23 mouse cellular contexts compared by ENCODE assay signal in the genomic region with DNA sequence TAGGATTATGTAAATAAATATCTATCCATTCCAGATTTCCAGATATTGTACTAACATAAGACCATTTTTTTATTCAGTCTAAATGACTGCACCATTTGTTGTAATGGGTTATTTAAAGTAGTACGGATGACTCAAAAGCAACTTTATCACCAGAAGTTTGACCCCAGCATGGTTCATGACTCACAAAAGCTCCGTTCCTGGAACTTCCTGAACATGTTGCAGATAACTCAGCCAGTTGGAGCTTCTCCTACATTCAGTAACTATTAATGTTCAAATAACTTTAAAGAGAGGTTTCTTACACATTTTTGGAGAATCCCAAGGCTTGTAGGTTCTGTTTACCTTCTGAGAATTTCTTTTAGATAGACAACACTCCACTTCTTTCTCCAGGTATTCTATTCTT.
DNase-seq lines count a peak whose midpoint lies in the region; ATAC-seq lines count a peak whose summit lies in the region.
"Had no signal": no experiment of that assay in that cellular context is flagged by ENCODE, and none has a peak within 500 bp of the region (broad histone marks: within the 10 kb centered on the region; RNA-seq: fewer than 3 reads in every experiment).

No protein-coding gene starts in this region.

- no peak overlapping the region for H3K9ac ChIP-seq in kidney, embryonic 16.5 days (replicated peaks; ENCODE audit: low read length)
- H3K9ac ChIP-seq: embryonic facial prominence, embryonic 13.5 days; forebrain, embryonic 12.5 days; heart, embryonic 15.5 days; hindbrain, embryonic 14.5 days; intestine, embryonic 15.5 days had no signal

- no peaks in the 10 kb centered on the region for H3K4me1 ChIP-seq in kidney, embryonic 16.5 days (ENCODE audit: insufficient read depth, low read length)
- H3K4me1 ChIP-seq: embryonic facial prominence, embryonic 13.5 days; forebrain, embryonic 12.5 days; heart, embryonic 15.5 days; hindbrain, embryonic 10.5 days; intestine, embryonic 15.5 days had no signal

- no peak overlapping the region for H3K4me3 ChIP-seq in kidney, embryonic 16.5 days (ENCODE audit: low read length)
- H3K4me3 ChIP-seq: embryonic facial prominence, embryonic 13.5 days; forebrain, embryonic 12.5 days; heart, embryonic 15.5 days; hindbrain, embryonic 10.5 days; intestine, embryonic 15.5 days had no signal

- H3K27ac ChIP-seq in kidney, embryonic 16.5 days (ENCODE audit: low read length), result no peak overlapping the region
- H3K27ac ChIP-seq: embryonic facial prominence, embryonic 13.5 days; forebrain, embryonic 12.5 days; heart, embryonic 15.5 days; hindbrain, embryonic 10.5 days; hindbrain, embryonic 14.5 days; intestine, embryonic 15.5 days had no signal

- H3K36me3 ChIP-seq in kidney, embryonic 16.5 days (ENCODE audit: insufficient read depth, low read length), result no peaks in the 10 kb centered on the region
- H3K36me3 ChIP-seq: embryonic facial prominence, embryonic 13.5 days; forebrain, embryonic 12.5 days; G1E; heart, embryonic 15.5 days; hindbrain, embryonic 10.5 days; intestine, embryonic 15.5 days had no signal

- no peak overlapping the region for H3K4me2 ChIP-seq in kidney, embryonic 16.5 days (replicated peaks; ENCODE audit: low read depth, low read length)
- H3K4me2 ChIP-seq: embryonic facial prominence, embryonic 13.5 days; forebrain, embryonic 12.5 days; heart, embryonic 11.5 days; heart, embryonic 15.5 days; hindbrain, embryonic 14.5 days; intestine, embryonic 15.5 days had no signal

- peak; percentile 4 for DNase-seq in adrenal gland, postnatal 14 days
- no peak for DNase-seq in adrenal gland, postnatal 10 days
- DNase-seq in kidney, adult 9 months, result peak; percentile 2
- peak; percentile 36 for DNase-seq in brain, adult 2 months (ENCODE audit: low read depth, low spot score)
- DNase-seq in embryo, embryonic 11 days, result no peak
- DNase-seq: B cell, adult 2 months; cerebellum, adult 11-12 months; cerebellum, adult 9-10 months; cerebellum, postnatal 25 days; gastrocnemius, postnatal 10 days; heart, adult 18-20 months; heart, postnatal 14 days had no signal

- ATAC-seq in kidney, embryonic 16.5 days (ENCODE audit: low FRiP score, low TSS enrichment), result no peak
- ATAC-seq: CD4-positive, CD25-positive, alpha-beta regulatory T cell, adult 4 months; forebrain, embryonic 16.5 days; intestine, embryonic 15.5 days had no signal

- 47% methylated on average over 2 of the region's 2 CpGs for WGBS in kidney, embryonic 16.5 days

- H3K9me3 ChIP-seq in kidney, embryonic 16.5 days (ENCODE audit: low read length), result no peaks in the 10 kb centered on the region
- H3K9me3 ChIP-seq: embryonic facial prominence, embryonic 13.5 days; forebrain, embryonic 12.5 days; heart, embryonic 15.5 days; hindbrain, embryonic 10.5 days; intestine, embryonic 15.5 days had no signal

- H3K27me3 ChIP-seq in kidney, embryonic 16.5 days (ENCODE audit: insufficient read depth, low read length), result no peaks in the 10 kb centered on the region
- H3K27me3 ChIP-seq: embryonic facial prominence, embryonic 13.5 days; forebrain, embryonic 12.5 days; heart, embryonic 15.5 days; intestine, embryonic 15.5 days had no signal

Comparison
In these comparisons a context has a peak if more than half of its experiments do, and no peak if none do; other contexts are left out.
1. DNase-seq: peak in adrenal gland, postnatal 14 days (single experiment), kidney, adult 9 months (single experiment) and brain, adult 2 months (single experiment); none in adrenal gland, postnatal 10 days (single experiment) and embryo, embryonic 11 days (single experiment).